Mouse (Mus musculus): ENCODE results near the gene Slc44a3.

DNA sequence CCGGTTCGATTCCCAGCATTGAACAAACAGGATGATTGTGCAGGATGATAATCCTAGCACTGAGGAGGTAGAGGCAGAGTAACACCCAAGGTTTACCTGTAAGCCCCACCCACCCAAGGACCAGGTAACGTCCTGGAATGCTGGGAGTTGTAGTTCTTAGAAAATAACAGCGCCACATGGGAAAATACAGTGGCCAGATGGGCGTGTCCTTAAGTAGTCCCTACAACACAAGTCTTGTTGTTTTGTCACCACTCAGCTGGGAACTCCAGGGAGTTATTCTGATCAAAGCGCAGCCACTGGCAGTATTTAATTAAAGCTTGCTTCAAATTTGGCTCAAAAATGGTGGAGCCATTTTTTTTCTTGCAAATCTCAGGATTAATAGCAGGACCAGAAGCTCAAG, 44.2 kb upstream of the Slc44a3 start:
- TF ChIP-seq CTCF (IDR thresholded peaks at IDR 0.05; ENCODE audit: low read depth) (no peak), EP300 (IDR thresholded peaks at IDR 0.05; ENCODE audit: low read depth) (no peak)

Data from liver, postnatal 0 days (tissue).